Mouse (Mus musculus) embryonic fibroblast, embryonic 13.5 days (primary cell): Measurements from ENCODE around the gene Mfsd7a.

Source experiments
- CTCF ChIP-seq: IDR thresholded peaks from 2 replicates; pipeline ENCODE4 v1.5.1; 2011; ENCODE audit warnings: mild to moderate bottlenecking, control low read depth, low read length, moderate library complexity, borderline replicate concordance; ENCODE audit not compliant: insufficient read depth
- POLR2A ChIP-seq: IDR thresholded peaks from 2 replicates; pipeline ENCODE4 v1.6.1; 2011; ENCODE audit warnings: low read depth, mild to moderate bottlenecking, control low read depth, low read length, moderate library complexity

DNA sequence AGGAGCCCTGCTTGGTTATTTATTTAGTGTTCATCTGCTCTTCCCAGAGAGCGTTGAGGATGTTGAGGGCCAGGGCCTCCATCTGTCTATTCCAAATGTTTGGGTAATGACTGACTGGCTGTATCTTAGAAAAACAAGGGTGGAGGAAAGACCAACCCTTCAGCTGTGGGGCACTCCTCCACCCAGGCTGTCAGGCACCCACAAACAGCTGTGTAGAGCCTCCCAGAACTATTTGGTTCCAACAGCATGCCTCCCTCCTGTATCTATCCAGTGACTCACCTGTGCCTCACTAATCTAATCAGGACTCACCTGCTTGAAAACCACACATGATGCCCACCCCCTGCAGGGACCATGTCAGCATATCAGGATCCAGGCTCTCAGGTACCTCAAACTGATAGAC lies 3.7 kb upstream of the Mfsd7a start:
- TF ChIP-seq CTCF (no peak), POLR2A (no peak)
